Mouse (Mus musculus) small intestine, adult 2 months (tissue): Measurements from ENCODE around the gene Crygc.

Experiments used
- CTCF ChIP-seq: fragments of 200-500 bp; IDR thresholded peaks from 2 replicates; pipeline ENCODE4 v1.5.1; 2012; ENCODE audit warnings: low read depth, mild to moderate bottlenecking, control low read depth, inconsistent platforms, low read length, moderate library complexity, mixed read lengths; ENCODE audit not compliant: insufficient replicate concordance, insufficient read length; ENCODE audit errors: extremely low read depth
- POLR2A ChIP-seq: fragments of 200-500 bp; IDR thresholded peaks from 2 replicates; pipeline ENCODE4 v1.6.1; 2012; ENCODE audit warnings: low read depth, mild to moderate bottlenecking, control low read depth, inconsistent platforms, low read length, moderate library complexity

GRCm38 (mm10) chr1:65073589-65073988, at the start of gene Crygc:
- no peak for TF ChIP-seq CTCF
- no peak for TF ChIP-seq POLR2A
